Mouse (Mus musculus): ENCODE measurements around the gene Lrrc8c. TPM values are rescaled to one million over a fixed set of nuclear protein-coding genes. Genes with fewer than 3 reads are reported as not detected.

Lrrc8c gene
- polyA plus RNA-seq, 1 experiment = 69.4 TPM

DNA sequence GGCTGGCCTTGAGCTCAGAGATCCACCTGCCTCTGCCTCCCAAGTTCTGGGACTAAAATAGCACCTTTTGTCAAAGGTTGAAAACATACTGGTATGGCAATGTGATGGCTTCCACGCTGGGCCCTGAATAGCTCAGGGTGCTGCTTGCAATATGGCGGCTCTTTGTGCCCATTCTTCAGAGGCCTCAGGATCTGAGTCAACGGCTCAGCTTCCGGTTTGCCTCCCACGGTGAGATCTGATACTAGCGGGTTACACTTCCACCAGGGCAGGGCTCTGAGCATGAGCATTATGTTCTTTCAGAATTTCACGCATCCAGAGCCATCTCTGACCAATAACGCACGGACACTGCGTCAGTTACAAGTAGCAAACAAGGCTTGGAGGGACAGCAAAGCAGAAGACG, 120.2 kb downstream of the Lrrc8c start:
- Histone ChIP-seq H3K4me3 (ENCODE audit: control insufficient read depth, insufficient read depth, low read length) (no peak overlapping the region), H3K27me3 (ENCODE audit: control insufficient read depth, insufficient read depth, low read length) (no peaks in the 10 kb centered on the region), H3K27ac (ENCODE audit: control insufficient read depth, insufficient read depth, low read length) (no peak overlapping the region), H3K4me1 (replicated peaks; ENCODE audit: control insufficient read depth, insufficient read depth, low read length) (peaks cover 68% of the 10 kb centered on the region), H3K36me3 (ENCODE audit: control insufficient read depth, insufficient read depth, low read length) (no peaks in the 10 kb centered on the region)
- WGBS = 96% methylated on average over 11 of the region's 11 CpGs
- no peak for DNase-seq
- TF ChIP-seq POLR2A (IDR thresholded peaks at IDR 0.05; ENCODE audit: control insufficient read depth, extremely low read depth, insufficient read depth, low read length, poor library complexity) (no peak), CTCF (IDR thresholded peaks at IDR 0.05; ENCODE audit: borderline replicate concordance, control insufficient read depth, extremely low read depth, insufficient read depth, low read length, poor library complexity) (no peak)

- DNase-seq = peak; percentile 83
- peak overlapping the region; percentile 98 for H3K27ac ChIP-seq (ENCODE audit: control insufficient read depth, insufficient read depth, low read length)
- peaks cover 65% of the 10 kb centered on the region for H3K4me1 ChIP-seq (replicated peaks; ENCODE audit: control insufficient read depth, insufficient read depth, low read length)
- H3K27me3 ChIP-seq (ENCODE audit: control insufficient read depth, insufficient read depth, low read length) = no peaks in the 10 kb centered on the region
- H3K36me3 ChIP-seq (ENCODE audit: control insufficient read depth, insufficient read depth, low read length) = no peaks in the 10 kb centered on the region
- peak overlapping the region; percentile 16; the same call in 1 of the 2 replicates for H3K4me3 ChIP-seq (ENCODE audit: control insufficient read depth, insufficient read depth, low read length)
- 9% methylated on average over 5 of the region's 5 CpGs for WGBS
- TF ChIP-seq POLR2A (IDR thresholded peaks at IDR 0.05; ENCODE audit: control insufficient read depth, extremely low read depth, insufficient read depth, low read length, poor library complexity) (0 out of 2 replicates have a peak, but pooled peaks have one; percentile 45), CTCF (IDR thresholded peaks at IDR 0.05; ENCODE audit: borderline replicate concordance, control insufficient read depth, extremely low read depth, insufficient read depth, low read length, poor library complexity) (no peak)
These were observed 123.3 kb downstream of the Lrrc8c start for GRCm38 (mm10) chr5:105642517-105642916.

GRCm38 (mm10) chr5:105643276-105643675, 124.1 kb downstream of the Lrrc8c start:
- H3K27ac ChIP-seq (ENCODE audit: control insufficient read depth, insufficient read depth, low read length) = peak overlapping the region; percentile 96
- DNase-seq = no peak
- 36% methylated on average over 8 of the region's 8 CpGs for WGBS
- TF ChIP-seq CTCF (IDR thresholded peaks at IDR 0.05; ENCODE audit: borderline replicate concordance, control insufficient read depth, extremely low read depth, insufficient read depth, low read length, poor library complexity) = no peak
- TF ChIP-seq POLR2A (IDR thresholded peaks at IDR 0.05; ENCODE audit: control insufficient read depth, extremely low read depth, insufficient read depth, low read length, poor library complexity) = no peak
- no peak overlapping the region for H3K4me3 ChIP-seq (ENCODE audit: control insufficient read depth, insufficient read depth, low read length)
- peaks cover 69% of the 10 kb centered on the region for H3K4me1 ChIP-seq (replicated peaks; ENCODE audit: control insufficient read depth, insufficient read depth, low read length)
- H3K36me3 ChIP-seq (ENCODE audit: control insufficient read depth, insufficient read depth, low read length) = no peaks in the 10 kb centered on the region
- H3K27me3 ChIP-seq (ENCODE audit: control insufficient read depth, insufficient read depth, low read length) = no peaks in the 10 kb centered on the region

DNA sequence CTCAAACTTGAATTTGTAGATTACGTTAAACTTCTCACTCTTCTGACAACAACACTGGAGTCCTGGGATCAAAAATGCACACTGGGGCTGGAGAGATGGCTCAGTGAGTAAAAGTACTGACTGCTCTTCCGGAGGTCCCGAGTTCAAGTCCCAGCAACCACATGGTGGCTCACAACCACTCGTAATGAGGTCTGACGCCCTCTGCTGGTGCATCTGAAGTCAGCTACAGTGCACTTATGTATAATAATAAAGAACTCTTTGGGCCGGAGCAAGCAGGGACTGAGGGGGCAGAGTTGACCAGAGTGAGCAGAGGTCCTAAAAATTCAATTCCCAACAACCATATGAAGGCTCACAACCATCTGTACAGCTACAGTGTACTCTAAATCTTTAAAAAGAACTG, 125.0 kb downstream of the Lrrc8c start:
- Histone ChIP-seq H3K36me3 (ENCODE audit: control insufficient read depth, insufficient read depth, low read length) (no peaks in the 10 kb centered on the region), H3K27me3 (ENCODE audit: control insufficient read depth, insufficient read depth, low read length) (no peaks in the 10 kb centered on the region), H3K27ac (ENCODE audit: control insufficient read depth, insufficient read depth, low read length) (peak overlapping the region; percentile 69), H3K4me3 (ENCODE audit: control insufficient read depth, insufficient read depth, low read length) (no peak overlapping the region), H3K4me1 (replicated peaks; ENCODE audit: control insufficient read depth, insufficient read depth, low read length) (peaks cover 73% of the 10 kb centered on the region)
- DNase-seq = no peak
- TF ChIP-seq CTCF (IDR thresholded peaks at IDR 0.05; ENCODE audit: borderline replicate concordance, control insufficient read depth, extremely low read depth, insufficient read depth, low read length, poor library complexity) (no peak), POLR2A (IDR thresholded peaks at IDR 0.05; ENCODE audit: control insufficient read depth, extremely low read depth, insufficient read depth, low read length, poor library complexity) (no peak)
- WGBS = 92% methylated on average over 6 of the region's 6 CpGs

GRCm38 (mm10) chr5:105647094-105647493, 127.9 kb downstream of the Lrrc8c start:
- no peaks in the 10 kb centered on the region for H3K27me3 ChIP-seq (ENCODE audit: control insufficient read depth, insufficient read depth, low read length)
- no peak overlapping the region for H3K4me3 ChIP-seq (ENCODE audit: control insufficient read depth, insufficient read depth, low read length)
- WGBS = 93% methylated on average over 7 of the region's 7 CpGs
- no peaks in the 10 kb centered on the region for H3K36me3 ChIP-seq (ENCODE audit: control insufficient read depth, insufficient read depth, low read length)
- TF ChIP-seq CTCF (IDR thresholded peaks at IDR 0.05; ENCODE audit: borderline replicate concordance, control insufficient read depth, extremely low read depth, insufficient read depth, low read length, poor library complexity) = no peak
- peaks cover 73% of the 10 kb centered on the region for H3K4me1 ChIP-seq (replicated peaks; ENCODE audit: control insufficient read depth, insufficient read depth, low read length)
- H3K27ac ChIP-seq (ENCODE audit: control insufficient read depth, insufficient read depth, low read length) = no peak overlapping the region
- no peak for DNase-seq

GRCm38 (mm10) chr5:105648648-105649287, 129.6 kb downstream of the Lrrc8c start:
- WGBS = 3% methylated on average over 7 of the region's 7 CpGs
- H3K4me1 ChIP-seq (replicated peaks; ENCODE audit: control insufficient read depth, insufficient read depth, low read length) = peaks cover 63% of the 10 kb centered on the region
- peak; percentile 94 for DNase-seq
- H3K4me3 ChIP-seq (ENCODE audit: control insufficient read depth, insufficient read depth, low read length) = peak overlapping the region; percentile 10
- peak overlapping the region; percentile 99 for H3K27ac ChIP-seq (ENCODE audit: control insufficient read depth, insufficient read depth, low read length)
- H3K36me3 ChIP-seq (ENCODE audit: control insufficient read depth, insufficient read depth, low read length) = no peaks in the 10 kb centered on the region
- TF ChIP-seq POLR2A (IDR thresholded peaks at IDR 0.05; ENCODE audit: control insufficient read depth, extremely low read depth, insufficient read depth, low read length, poor library complexity) (peak; percentile 70), CTCF (IDR thresholded peaks at IDR 0.05; ENCODE audit: borderline replicate concordance, control insufficient read depth, extremely low read depth, insufficient read depth, low read length, poor library complexity) (no peak)
- H3K27me3 ChIP-seq (ENCODE audit: control insufficient read depth, insufficient read depth, low read length) = no peaks in the 10 kb centered on the region

Measured in thymus, adult 2 months (tissue).